Mouse (Mus musculus) liver, embryonic 12.5 days (tissue): Measurements from ENCODE around the gene Slc30a6. TPM values are rescaled to one million over a fixed set of nuclear protein-coding genes. Genes with fewer than 3 reads are reported as not detected.
"Not testable (repeated sequence)": the region's sequence is repeated elsewhere in the genome, so short reads cannot be mapped to it uniquely, and the experiment has no call there.

Experiments used
- ATAC-seq: fragments of 200-750 bp; cut with Nextera tagmentation; 2 replicates; pipeline ENCODE4 v1.8.0; 2017; ENCODE audit warnings: moderate number of reproducible peaks, mild to moderate bottlenecking, moderate library complexity
- H3K27ac ChIP-seq: fragments of 300-500 bp; sonication (generic); 2 replicates; pipeline ENCODE4 v1.5.1; 2016; ENCODE audit warnings: mild to moderate bottlenecking
- H3K27me3 ChIP-seq: fragments of 300-500 bp; sonication (generic); replicated peaks from 2 replicates; pipeline ENCODE4 v1.6.1; 2016; ENCODE audit warnings: mild to moderate bottlenecking, moderate library complexity
- H3K36me3 ChIP-seq: fragments of 300-500 bp; sonication (generic); 2 replicates; pipeline ENCODE4 v1.6.1; 2016; ENCODE audit warnings: mild to moderate bottlenecking, moderate library complexity
- H3K4me1 ChIP-seq: fragments of 300-500 bp; sonication (generic); 2 replicates; pipeline ENCODE4 v1.6.1; 2016
- H3K4me2 ChIP-seq: fragments of 300-500 bp; sonication (generic); 2 replicates; pipeline ENCODE4 v1.6.1; 2016; ENCODE audit warnings: mild to moderate bottlenecking, moderate library complexity
- H3K4me3 ChIP-seq: fragments of 300-500 bp; sonication (generic); 2 replicates; pipeline ENCODE4 v1.5.1; 2016; ENCODE audit warnings: mild to moderate bottlenecking, moderate library complexity
- H3K9ac ChIP-seq: fragments of 300-500 bp; sonication (generic); 2 replicates; pipeline ENCODE4 v1.6.1; 2016; ENCODE audit warnings: mild to moderate bottlenecking, moderate library complexity
- H3K9me3 ChIP-seq: fragments of 300-500 bp; sonication (generic); replicated peaks from 2 replicates; pipeline ENCODE4 v1.6.1; 2016; ENCODE audit warnings: mild to moderate bottlenecking, moderate library complexity
- WGBS: fragments of 180-500 bp; shearing (Covaris S2); methylation state at CpG from one replicate; pipeline ENCODE4 v1.1.7; 2016; ENCODE audit not compliant: insufficient replicate concordance; 5-methylcytosine and 5-hydroxymethylcytosine counted together
- polyA plus RNA-seq: library from polyadenylated mRNA; unstranded; fragments of >200 nt; fragmentation: Nextera tagmentation; extraction: Ambion mirVana; gene quantifications from 2 replicates; pipeline ENCODE4 v1.2.1, GENCODE M21; 2016

Gene Slc30a6
- polyA plus RNA-seq, 1 experiment from 2014 or later = 22.4 TPM

DNA sequence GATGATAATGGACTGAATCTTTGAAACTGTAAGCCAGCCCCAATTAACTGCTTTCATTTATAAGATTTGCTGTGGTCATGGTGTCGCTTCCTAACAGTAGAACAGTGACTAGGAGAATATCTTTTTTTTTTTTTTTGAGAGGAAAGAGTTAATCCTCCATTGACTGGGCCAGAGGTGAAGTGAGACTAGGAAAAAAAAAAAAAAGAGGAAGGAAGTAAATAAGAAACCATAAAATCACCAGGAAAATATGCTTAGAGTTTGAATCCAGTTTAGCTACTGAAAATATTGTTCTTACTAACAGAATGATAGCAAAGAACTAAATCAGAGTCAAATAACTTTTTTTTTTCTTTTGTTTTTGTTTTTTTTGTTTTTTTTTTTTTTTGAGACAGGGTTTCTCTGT lies 59.3 kb downstream of the Slc30a6 start:
- no peak overlapping the region for H3K9ac ChIP-seq
- H3K4me1 ChIP-seq = no peaks in the 10 kb centered on the region
- no peaks in the 10 kb centered on the region for H3K36me3 ChIP-seq
- H3K27me3 ChIP-seq = no peaks in the 10 kb centered on the region
- H3K9me3 ChIP-seq = no peaks in the 10 kb centered on the region
- no peak overlapping the region for H3K4me3 ChIP-seq
- 40% methylated on average over 1 of the region's 1 CpGs for WGBS
- H3K4me2 ChIP-seq = no peak overlapping the region
- no peak for ATAC-seq
- H3K27ac ChIP-seq = no peak overlapping the region

DNA sequence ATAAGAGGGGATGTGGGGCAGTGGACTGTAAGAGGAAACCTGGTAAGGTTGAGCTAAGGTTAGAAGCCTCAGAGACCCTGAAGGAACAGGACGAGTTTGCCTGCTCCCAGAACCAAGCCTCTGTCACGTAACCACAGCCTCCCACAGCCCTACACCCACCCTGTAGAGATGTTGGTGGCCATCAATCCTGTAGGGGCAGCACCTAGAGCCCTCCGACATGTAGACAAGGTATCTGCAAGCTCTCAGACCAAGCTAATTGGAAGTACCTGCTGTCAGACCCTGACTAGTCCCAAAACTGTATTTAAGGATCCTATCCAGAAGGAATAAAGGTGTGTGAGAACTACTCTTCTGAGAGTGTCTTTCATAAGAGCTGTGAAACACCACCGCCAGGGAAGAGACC lies 60.0 kb downstream of the Slc30a6 start:
- Histone ChIP-seq H3K4me3 (no peak overlapping the region), H3K9me3 (no peaks in the 10 kb centered on the region), H3K4me1 (no peaks in the 10 kb centered on the region), H3K4me2 (no peak overlapping the region), H3K27me3 (no peaks in the 10 kb centered on the region), H3K9ac (no peak overlapping the region), H3K36me3 (no peaks in the 10 kb centered on the region), H3K27ac (no peak overlapping the region)
- no peak for ATAC-seq
- WGBS = 74% methylated on average over 4 of the region's 4 CpGs

DNA sequence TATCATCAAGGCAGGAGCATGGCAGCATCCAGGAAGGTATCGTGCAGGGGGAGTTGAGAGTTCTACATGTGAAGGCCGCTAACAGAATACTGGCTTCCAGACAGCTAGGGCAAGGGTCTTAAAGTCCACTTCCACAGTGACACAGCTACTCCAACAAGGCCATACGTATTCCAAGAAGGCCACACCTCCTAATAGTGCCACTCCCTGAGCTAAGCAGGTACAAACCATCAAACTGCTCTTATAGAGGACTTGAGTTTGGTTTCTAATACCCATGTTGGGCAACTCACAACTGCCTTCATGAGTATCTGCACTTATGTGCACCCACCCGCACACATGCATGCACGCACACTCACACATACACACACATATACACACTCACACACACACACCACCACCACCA lies 61.4 kb downstream of the Slc30a6 start:
- H3K9me3 ChIP-seq = no peaks in the 10 kb centered on the region
- no peak for ATAC-seq
- WGBS = 85% methylated on average over 5 of the region's 5 CpGs

DNA sequence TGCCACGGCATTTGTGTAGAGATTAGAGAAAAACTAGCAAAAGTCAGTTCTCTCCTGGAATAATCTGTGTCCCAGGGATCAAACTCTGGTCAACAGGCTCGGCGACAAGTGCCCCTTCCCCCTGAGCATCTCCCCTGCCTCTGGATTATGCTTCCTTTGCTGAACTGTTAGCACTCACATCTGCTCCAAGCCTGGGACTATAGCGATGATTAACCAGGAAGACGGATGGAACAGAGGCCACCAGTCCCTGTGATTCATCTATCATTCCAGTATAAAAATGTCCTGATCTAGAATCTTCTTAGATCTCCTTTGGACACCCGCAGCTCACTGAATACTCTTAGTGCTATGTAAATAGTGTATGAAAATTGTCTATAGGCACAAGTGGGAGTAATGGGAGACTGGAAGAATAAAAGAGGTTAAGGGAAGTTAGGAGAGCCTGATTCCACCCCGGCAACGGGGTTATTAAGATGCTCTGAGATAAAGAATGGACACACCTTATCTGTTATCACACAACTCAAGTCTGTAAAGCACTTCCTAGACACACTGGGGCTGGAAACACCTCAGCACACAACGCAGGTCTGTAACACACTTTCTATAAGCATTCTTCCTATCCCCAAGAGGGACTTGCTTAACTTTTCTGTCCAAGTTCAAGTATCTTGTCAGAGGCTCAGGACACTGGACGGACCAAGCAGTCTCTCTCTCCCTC lies 62.7 kb downstream of the Slc30a6 start:
- Histone ChIP-seq H3K4me2 (no peak overlapping the region), H3K4me3 (no peak overlapping the region), H3K4me1 (no peaks in the 10 kb centered on the region), H3K9ac (no peak overlapping the region), H3K9me3 (no peaks in the 10 kb centered on the region), H3K27me3 (no peaks in the 10 kb centered on the region), H3K27ac (no peak overlapping the region), H3K36me3 (no peaks in the 10 kb centered on the region)
- WGBS = 49% methylated on average over 10 of the region's 10 CpGs
- ATAC-seq = no peak

More for the DNA sequence above, 61.4 kb downstream of the Slc30a6 start:
- H3K4me1 ChIP-seq = no peaks in the 10 kb centered on the region
- H3K27me3 ChIP-seq = no peaks in the 10 kb centered on the region
- no peaks in the 10 kb centered on the region for H3K36me3 ChIP-seq
- H3K27ac ChIP-seq = no peak overlapping the region
- no peak overlapping the region for H3K4me3 ChIP-seq
- no peak overlapping the region for H3K4me2 ChIP-seq
- H3K9ac ChIP-seq = no peak overlapping the region

DNA sequence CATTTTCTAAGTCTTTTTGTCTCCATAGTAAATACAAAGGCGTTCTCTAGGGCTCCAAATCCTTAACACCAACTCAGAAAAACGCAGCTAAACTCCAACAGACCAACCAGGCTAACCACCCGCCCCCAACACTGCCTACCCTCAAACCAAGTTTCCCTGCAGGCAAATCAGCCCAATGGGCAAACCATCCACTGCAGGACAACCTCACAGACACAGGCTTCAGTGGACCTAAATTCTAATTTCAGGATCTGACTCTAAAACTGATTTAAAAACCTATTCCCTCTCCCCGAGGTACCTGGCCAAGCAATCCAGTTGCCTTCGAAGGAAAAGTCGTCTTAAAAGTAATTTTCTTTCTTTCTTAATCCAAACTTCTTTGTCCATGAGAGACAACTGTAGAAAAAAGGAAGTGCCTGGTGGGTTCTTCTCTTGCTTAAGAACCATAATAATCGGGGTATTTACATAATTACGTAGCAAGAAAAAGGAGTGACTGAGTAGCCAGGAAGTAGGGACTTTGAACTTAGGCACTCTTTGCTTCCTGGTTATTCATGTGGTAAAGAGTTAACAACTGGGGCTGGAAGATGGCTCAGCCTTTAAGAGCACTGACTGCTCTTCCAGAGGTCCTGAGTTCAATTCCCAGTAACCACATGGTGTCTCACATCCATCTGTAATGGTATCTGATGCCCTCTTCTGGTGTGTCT lies 63.5 kb downstream of the Slc30a6 start, which contains the start of gene Nlrc4:
Gene Nlrc4, minus strand, starts transcription at position 432 of the 698 bp plus-strand sequence.
- no peak within 1 kb of the TSS for H3K27ac ChIP-seq
- ATAC-seq = no peak
- no peak within 1 kb of the TSS for H3K4me3 ChIP-seq
- H3K9me3 ChIP-seq = no peaks in the 10 kb centered on the region
- H3K4me1 ChIP-seq = no peaks in the 10 kb centered on the region
- H3K36me3 ChIP-seq = no peaks in the 10 kb centered on the region
- no peak within 1 kb of the TSS for H3K4me2 ChIP-seq
- no peaks in the 10 kb centered on the region for H3K27me3 ChIP-seq
- WGBS = 50% methylated on average over 8 of the region's 8 CpGs
- H3K9ac ChIP-seq = no peak within 1 kb of the TSS

DNA sequence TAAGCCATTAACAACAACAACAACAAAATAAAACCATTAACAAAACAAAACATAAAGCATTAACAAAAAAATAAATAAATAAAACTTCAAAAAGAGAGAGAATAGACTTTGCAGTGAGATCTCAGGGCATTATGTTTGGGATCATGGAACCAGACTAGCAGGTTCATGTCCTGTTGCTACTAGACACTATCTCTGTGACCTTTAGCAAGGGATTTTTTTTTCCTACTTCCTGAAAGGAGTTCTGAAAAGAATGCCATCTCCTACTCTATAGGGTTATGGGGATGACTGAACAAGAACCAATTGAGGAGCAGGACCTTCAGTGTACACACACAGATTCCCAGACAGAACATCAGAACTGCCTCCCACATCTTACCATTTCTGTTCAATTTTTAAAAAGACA lies 68.1 kb downstream of the Slc30a6 start:
- Histone ChIP-seq H3K4me2 (no peak overlapping the region), H3K36me3 (no peaks in the 10 kb centered on the region), H3K9me3 (no peaks in the 10 kb centered on the region), H3K27ac (no peak overlapping the region), H3K27me3 (no peaks in the 10 kb centered on the region), H3K4me3 (no peak overlapping the region), H3K4me1 (no peaks in the 10 kb centered on the region), H3K9ac (no peak overlapping the region)
- ATAC-seq = no peak

DNA sequence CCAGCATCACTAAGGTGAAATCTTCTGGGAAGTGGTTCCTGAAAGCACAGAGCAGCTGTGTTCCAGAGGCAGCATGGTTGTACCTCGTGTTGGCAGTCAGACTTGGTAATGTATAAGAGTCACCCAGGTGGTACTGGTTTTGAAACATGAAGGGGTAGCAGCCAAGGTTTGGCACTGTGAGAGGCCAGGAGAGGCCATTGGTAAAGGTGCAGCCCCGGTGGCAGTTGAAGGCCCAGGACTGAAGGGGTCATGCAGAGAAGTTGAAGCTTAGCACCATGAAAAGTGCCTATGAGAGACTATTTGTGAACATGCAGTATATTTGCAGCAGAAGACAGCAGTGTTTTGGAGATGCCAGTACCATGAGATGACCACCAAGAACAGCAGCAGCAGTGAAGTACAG lies 72.6 kb downstream of the Slc30a6 start:
- H3K9me3 ChIP-seq, H3K4me1 ChIP-seq, H3K4me2 ChIP-seq, ATAC-seq, H3K36me3 ChIP-seq, H3K9ac ChIP-seq, H3K27ac ChIP-seq, H3K4me3 ChIP-seq, H3K27me3 ChIP-seq: not testable (repeated sequence)
- WGBS = 64% methylated on average over 2 of the region's 2 CpGs

DNA sequence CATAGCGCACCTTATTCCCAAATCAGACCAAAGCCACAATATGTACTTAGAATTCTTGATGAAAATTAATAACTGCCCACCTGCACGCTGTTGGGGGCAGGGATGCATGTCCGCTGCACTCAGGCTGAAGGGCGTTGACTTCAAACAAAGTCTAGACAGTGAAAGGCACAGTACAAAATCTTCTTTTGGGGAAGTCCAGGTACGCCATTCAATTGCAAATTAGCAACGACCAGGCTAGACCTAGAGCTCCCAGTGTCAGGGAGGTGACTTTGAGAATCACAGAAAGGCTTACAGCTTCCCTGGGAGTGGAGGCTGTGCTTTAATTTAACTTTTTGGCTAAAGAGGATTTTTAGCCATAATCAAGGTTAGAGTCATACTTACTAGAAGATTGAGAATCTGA lies 74.7 kb downstream of the Slc30a6 start:
- H3K4me1 ChIP-seq, H3K4me3 ChIP-seq: not testable (repeated sequence)
- WGBS = 69% methylated on average over 6 of the region's 6 CpGs

More for the DNA sequence above, 74.7 kb downstream of the Slc30a6 start:
- H3K27ac ChIP-seq, H3K9me3 ChIP-seq, H3K9ac ChIP-seq, ATAC-seq, H3K4me2 ChIP-seq, H3K36me3 ChIP-seq, H3K27me3 ChIP-seq: not testable (repeated sequence)

Other genes with a start within 250 kb of the Slc30a6 start
- 97.7 and 98.5 TPM in 2 replicates for gene Memo1, start 100.1 kb upstream of the Slc30a6 start, polyA plus RNA-seq
- gene Dpy30, start 71.7 kb upstream of the Slc30a6 start, polyA plus RNA-seq = 204 and 209 TPM in 2 replicates
- 10.6 and 10.7 TPM in 2 replicates for gene Spast, start 56.6 kb upstream of the Slc30a6 start, polyA plus RNA-seq
- 0.26 and 0.33 TPM in 2 replicates for gene Nlrc4, start 63.5 kb downstream of the Slc30a6 start, polyA plus RNA-seq
- 63.2 and 64.7 TPM in 2 replicates for gene Yipf4, start 93.9 kb downstream of the Slc30a6 start, polyA plus RNA-seq
- gene Birc6, start 132.7 kb downstream of the Slc30a6 start, polyA plus RNA-seq = 50.8 and 51.3 TPM in 2 replicates